Mouse (Mus musculus): ENCODE data around the gene Aff3. TPM values are rescaled to one million over a fixed set of nuclear protein-coding genes. Genes with fewer than 3 reads are reported as not detected.

The Aff3 gene
- total RNA-seq, 2 experiments from 2014 or later = 14.2 to 34.5 TPM

DNA sequence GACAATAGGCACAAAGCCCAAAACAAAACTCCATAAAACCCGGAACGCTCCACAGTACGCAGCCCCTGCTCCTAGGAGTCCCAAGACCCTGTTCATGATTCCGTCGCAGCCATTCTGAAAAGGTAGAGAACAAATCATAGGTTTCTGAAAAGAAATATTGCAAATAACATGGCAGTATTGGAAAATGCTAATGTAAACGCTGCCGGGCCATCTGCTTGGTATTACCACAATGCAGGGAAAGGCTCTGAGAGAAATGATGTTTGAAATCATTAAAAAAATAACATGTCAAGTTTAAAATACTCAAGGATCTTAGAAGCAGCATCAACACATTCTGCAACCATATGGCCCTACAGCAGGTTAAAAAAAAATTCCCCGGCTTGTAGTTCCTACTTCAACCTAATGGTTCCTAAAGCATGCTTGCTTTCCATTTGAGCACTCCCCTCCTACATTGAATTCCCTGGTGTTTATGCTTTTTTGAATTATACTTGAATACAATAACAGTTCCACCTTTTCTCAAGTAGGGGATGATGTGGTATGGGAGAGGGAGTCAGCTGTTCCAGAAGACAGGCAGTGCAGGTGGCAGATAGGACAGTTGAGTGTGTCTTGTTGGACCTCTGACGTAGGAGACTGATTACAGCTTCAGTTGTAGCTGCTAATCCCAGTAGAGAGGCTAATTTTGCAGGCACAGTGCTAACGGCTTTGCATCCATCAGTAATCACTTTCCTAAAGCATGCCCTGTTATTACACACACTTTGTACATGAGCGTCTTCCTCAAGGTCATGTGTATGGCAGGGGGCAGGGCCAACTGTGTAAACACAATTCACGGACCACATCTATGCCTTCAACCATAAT lies 246.3 kb downstream of the Aff3 start:
- no peak for ATAC-seq (replicated peaks; ENCODE audit: low FRiP score, low TSS enrichment, poor library complexity, severe bottlenecking)

- no peak for ATAC-seq (replicated peaks; ENCODE audit: low FRiP score, low TSS enrichment, poor library complexity, severe bottlenecking)
Observed at GRCm38 (mm10) chr1:38417196-38417595, 247.6 kb downstream of the Aff3 start.

DNA sequence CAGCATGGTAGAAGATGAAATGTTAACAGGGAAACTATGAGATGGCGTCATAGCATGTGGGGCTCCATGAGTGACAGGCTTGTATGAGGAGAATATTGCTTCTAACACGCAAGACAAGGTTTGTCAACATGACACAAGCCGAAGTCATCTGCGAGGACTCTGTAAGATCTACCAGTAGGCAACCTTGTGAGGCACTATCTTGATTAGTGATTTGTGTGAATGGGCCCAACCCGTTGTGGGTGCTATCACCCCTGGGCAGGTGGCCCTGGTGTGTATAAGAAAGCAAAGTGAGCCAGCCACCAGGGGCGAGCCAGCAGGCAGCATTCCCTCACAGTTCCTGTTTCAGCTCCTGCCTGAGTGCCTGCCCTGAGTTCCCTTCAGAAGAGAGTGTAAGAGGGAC lies 249.2 kb downstream of the Aff3 start:
- 0 out of 2 replicates have a peak, but pooled peaks have one; percentile 44 for ATAC-seq (replicated peaks; ENCODE audit: low FRiP score, low TSS enrichment, poor library complexity, severe bottlenecking)

- ATAC-seq (replicated peaks; ENCODE audit: low FRiP score, low TSS enrichment, poor library complexity, severe bottlenecking) = no peak
Observed at GRCm38 (mm10) chr1:38411106-38411505, 253.6 kb downstream of the Aff3 start.

GRCm38 (mm10) chr1:38410457-38410856 lies 254.3 kb downstream of the Aff3 start:
- no peak for ATAC-seq (replicated peaks; ENCODE audit: low FRiP score, low TSS enrichment, poor library complexity, severe bottlenecking)

- ATAC-seq (replicated peaks; ENCODE audit: low FRiP score, low TSS enrichment, poor library complexity, severe bottlenecking) = no peak
Observed at GRCm38 (mm10) chr1:38408241-38408640, 256.5 kb downstream of the Aff3 start.

GRCm38 (mm10) chr1:38403781-38404180 lies 261.0 kb downstream of the Aff3 start:
- ATAC-seq (replicated peaks; ENCODE audit: low FRiP score, low TSS enrichment, poor library complexity, severe bottlenecking) = no peak

DNA sequence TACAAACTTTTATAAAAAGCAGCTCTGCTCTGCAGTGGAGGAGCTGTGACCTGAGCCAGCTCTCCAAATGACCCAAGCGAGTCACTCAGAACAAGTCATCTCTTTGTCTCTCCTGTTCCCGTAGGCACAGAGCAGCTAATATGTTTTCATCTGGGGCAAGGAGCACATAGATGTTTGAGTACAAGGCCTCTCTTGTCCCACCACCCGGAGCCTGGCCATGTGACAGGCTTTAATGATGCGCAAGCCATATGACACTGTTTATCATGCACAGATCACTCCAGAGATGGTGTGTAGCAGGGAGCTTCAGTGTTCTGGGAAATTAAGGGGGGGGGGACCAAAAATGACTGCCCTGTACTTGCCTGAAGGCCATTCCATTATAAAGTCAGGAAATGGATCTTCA lies 262.9 kb downstream of the Aff3 start:
- no peak for ATAC-seq (replicated peaks; ENCODE audit: low FRiP score, low TSS enrichment, poor library complexity, severe bottlenecking)

GRCm38 (mm10) chr1:38399269-38399668 lies 265.5 kb downstream of the Aff3 start:
- no peak for ATAC-seq (replicated peaks; ENCODE audit: low FRiP score, low TSS enrichment, poor library complexity, severe bottlenecking)

GRCm38 (mm10) chr1:38398566-38398965 lies 266.2 kb downstream of the Aff3 start:
- ATAC-seq (replicated peaks; ENCODE audit: low FRiP score, low TSS enrichment, poor library complexity, severe bottlenecking) = no peak

DNA sequence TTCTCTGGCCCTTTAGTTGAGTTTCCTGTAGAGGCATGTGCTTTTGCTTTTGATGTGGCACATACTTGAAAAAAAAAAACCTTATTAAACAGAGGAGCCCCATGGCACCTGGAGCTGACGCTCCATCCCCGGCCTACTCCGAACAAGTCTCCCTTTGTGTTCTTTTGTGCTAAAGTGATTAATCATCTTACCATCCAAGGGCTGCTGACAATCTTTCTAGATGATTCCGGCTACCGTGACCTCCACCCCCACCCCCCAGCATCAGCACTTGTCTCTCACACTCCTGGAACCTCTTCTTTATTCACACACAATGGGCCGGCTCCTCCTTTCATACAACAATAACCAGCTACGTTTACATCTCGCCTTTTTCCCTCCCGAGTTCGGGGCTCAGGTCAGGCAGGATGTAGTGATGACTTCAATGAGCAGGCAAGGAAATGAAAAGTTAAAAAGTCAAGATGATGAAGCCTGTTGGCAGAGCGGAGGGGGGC lies 269.5 kb downstream of the Aff3 start:
- ATAC-seq (replicated peaks; ENCODE audit: low FRiP score, low TSS enrichment, poor library complexity, severe bottlenecking) = no peak

DNA sequence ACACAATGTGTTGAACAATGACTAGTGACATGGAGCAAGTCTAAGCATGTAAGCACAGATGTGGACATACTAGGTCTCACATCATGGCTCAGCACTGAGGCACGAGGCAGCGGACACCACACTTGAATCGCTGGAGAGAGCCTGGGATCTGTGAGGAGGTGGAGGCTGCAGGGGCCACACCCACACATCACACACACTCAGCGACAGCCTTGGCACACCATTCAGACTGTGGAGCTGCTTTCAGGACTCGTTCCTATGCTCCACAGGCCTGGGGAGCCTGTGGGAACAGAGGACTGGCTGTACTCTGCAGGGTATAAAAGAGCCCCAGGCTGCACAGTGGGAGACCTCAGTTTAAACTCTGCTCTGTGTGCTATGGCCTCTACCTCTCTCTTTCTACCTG lies 270.3 kb downstream of the Aff3 start:
- ATAC-seq (replicated peaks; ENCODE audit: low FRiP score, low TSS enrichment, poor library complexity, severe bottlenecking) = no peak

GRCm38 (mm10) chr1:38393516-38393915 lies 271.2 kb downstream of the Aff3 start:
- ATAC-seq (replicated peaks; ENCODE audit: low FRiP score, low TSS enrichment, poor library complexity, severe bottlenecking) = no peak

GRCm38 (mm10) chr1:38392928-38393327 lies 271.8 kb downstream of the Aff3 start:
- peak; percentile 75; the same call in 1 of the 2 replicates for ATAC-seq (replicated peaks; ENCODE audit: low FRiP score, low TSS enrichment, poor library complexity, severe bottlenecking)

- ATAC-seq (replicated peaks; ENCODE audit: low FRiP score, low TSS enrichment, poor library complexity, severe bottlenecking) = no peak
Observed at GRCm38 (mm10) chr1:38390886-38391249, 273.9 kb downstream of the Aff3 start.

- ATAC-seq (replicated peaks; ENCODE audit: low FRiP score, low TSS enrichment, poor library complexity, severe bottlenecking) = no peak
Observed at GRCm38 (mm10) chr1:38390235-38390885, 274.4 kb downstream of the Aff3 start.

DNA sequence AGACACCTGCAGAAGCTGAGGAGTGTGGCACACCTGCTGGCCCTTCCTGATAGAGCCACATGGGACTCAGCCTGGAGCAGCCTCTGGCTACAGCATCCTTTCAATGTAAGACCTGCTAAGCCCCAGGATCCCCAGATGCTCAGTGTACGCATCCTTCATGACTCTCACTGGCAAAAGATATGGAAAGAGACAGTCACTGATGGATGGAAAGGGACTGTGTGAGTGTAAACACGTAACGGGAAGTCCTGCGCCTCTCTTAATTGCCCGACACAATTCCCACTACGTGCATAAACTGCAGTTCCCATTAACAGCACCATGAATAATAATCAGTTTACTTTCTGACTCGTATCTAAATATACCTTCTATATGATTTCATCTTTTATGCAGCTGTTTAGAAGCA lies 275.2 kb downstream of the Aff3 start:
- ATAC-seq (replicated peaks; ENCODE audit: low FRiP score, low TSS enrichment, poor library complexity, severe bottlenecking) = no peak

DNA sequence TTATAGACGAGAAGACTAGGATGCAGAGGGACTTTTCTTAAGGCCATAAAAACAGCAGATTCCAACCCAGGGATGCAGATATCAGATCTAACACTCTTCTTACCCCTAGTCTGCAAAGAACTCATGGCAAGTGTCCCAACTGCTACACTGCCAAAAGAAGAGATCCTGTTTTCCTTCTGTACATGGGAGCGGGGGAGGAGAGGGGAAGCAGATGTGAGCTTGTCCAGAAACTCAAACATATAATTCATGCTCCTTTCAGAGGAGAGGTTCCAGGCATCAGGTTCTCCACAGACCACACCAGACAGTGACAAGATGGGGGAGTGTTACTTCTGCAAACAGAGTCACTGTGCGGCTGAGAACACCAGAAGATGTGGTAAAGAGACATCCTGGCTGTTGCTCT lies 276.3 kb downstream of the Aff3 start:
- no peak for ATAC-seq (replicated peaks; ENCODE audit: low FRiP score, low TSS enrichment, poor library complexity, severe bottlenecking)

GRCm38 (mm10) chr1:38387438-38387837 lies 277.3 kb downstream of the Aff3 start:
- no peak for ATAC-seq (replicated peaks; ENCODE audit: low FRiP score, low TSS enrichment, poor library complexity, severe bottlenecking)

GRCm38 (mm10) chr1:38384457-38385121 lies 280.2 kb downstream of the Aff3 start:
- ATAC-seq (replicated peaks; ENCODE audit: low FRiP score, low TSS enrichment, poor library complexity, severe bottlenecking) = peak; percentile 70

Data from megakaryocyte-erythroid progenitor cell, adult 5-6 weeks (primary cell).